Mouse (Mus musculus) myocyte (in vitro differentiated cells): ENCODE measurements around the gene Gm21190. TPM values are rescaled to one million over a fixed set of nuclear protein-coding genes. Genes with fewer than 3 reads are reported as not detected.
"Not testable (repeated sequence)": the region's sequence is repeated elsewhere in the genome, so short reads cannot be mapped to it uniquely, and the experiment has no call there.

Source experiments
- H3K27me3 ChIP-seq: one replicate; pipeline ENCODE4 v1.6.1; 2011; ENCODE audit not compliant: control insufficient read depth, insufficient read depth, insufficient read length
- H3K36me3 ChIP-seq: one replicate; pipeline ENCODE4 v1.6.1; 2011; ENCODE audit not compliant: control insufficient read depth, insufficient read depth
- H3K4me2 ChIP-seq: one replicate; pipeline ENCODE4 v1.6.1; 2011; ENCODE audit warnings: low read depth, control low read depth
- H3K4me3 ChIP-seq: one replicate; pipeline ENCODE4 v1.5.1; 2011; ENCODE audit warnings: mild to moderate bottlenecking, control low read depth, moderate library complexity
- H3K79me2 ChIP-seq: one replicate; pipeline ENCODE4 v1.6.1; 2011; ENCODE audit not compliant: control insufficient read depth, insufficient read depth
- H3ac ChIP-seq: one replicate; pipeline ENCODE4 v1.6.1; 2011; ENCODE audit not compliant: control insufficient read depth, insufficient read length
- polyA plus RNA-seq: library from polyadenylated mRNA; unstranded; fragments of >200 nt; fragmentation: generic; extraction: Trizol; gene quantifications from one replicate; pipeline ENCODE4 v1.2.1, GENCODE M21; 2012; ENCODE audit warnings: missing spikeins

Gm21190 gene
- polyA plus RNA-seq: not detected

DNA sequence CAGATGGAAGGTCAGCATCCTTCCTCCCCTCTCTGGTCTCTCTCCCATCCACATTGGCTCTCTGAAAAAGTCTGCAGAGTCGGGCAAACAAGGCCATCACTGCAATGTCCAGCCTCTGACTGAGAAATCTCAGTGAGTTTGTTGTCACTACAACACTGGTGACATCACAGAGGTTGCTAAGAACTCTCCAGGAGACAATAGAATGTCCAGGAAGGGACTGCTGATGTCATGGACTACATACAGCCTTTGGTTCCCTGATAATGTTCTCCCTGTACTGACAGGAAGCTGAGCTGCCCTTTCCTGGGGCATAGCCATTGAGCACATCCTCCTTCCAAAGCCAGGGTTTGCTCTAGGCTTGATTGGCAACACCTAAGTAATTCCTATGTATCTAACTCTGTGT lies at the start of gene Gm21190:
Gene Gm21190, minus strand, starts transcription at position 101 of the 400 bp plus-strand sequence.
- H3K4me3 ChIP-seq, H3K36me3 ChIP-seq, H3K27me3 ChIP-seq, H3K4me2 ChIP-seq, H3ac ChIP-seq, H3K79me2 ChIP-seq: not testable (repeated sequence)

GRCm38 (mm10) chr5:15577033-15577432 lies 48.0 kb upstream of the Gm21190 start, which contains the start of gene Gm21083:
Gene Gm21083, plus strand, starts transcription at chr5:15577333.
- H3K79me2 ChIP-seq, H3ac ChIP-seq, H3K27me3 ChIP-seq, H3K36me3 ChIP-seq, H3K4me2 ChIP-seq, H3K4me3 ChIP-seq: not testable (repeated sequence)

DNA sequence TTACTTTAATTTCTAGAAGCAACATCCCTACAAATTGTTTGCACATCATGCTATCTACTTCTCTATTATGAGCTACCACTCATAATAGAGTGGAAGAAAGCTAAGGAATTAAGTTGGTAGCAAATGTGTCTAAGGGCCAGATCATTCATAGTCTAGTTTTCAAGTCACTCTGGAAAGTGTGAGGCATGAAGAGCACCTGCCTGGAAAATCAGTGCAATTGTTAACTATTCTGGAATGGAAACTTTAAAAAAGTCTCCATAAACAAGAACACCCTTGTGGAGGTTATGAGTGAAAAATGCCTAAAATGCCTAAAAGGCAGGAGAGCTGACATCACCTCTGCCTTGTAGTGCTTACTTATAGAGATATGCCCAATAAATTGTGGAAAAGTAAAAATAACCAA lies 44.7 kb upstream of the Gm21190 start:
- H3ac ChIP-seq: not testable (repeated sequence)

DNA sequence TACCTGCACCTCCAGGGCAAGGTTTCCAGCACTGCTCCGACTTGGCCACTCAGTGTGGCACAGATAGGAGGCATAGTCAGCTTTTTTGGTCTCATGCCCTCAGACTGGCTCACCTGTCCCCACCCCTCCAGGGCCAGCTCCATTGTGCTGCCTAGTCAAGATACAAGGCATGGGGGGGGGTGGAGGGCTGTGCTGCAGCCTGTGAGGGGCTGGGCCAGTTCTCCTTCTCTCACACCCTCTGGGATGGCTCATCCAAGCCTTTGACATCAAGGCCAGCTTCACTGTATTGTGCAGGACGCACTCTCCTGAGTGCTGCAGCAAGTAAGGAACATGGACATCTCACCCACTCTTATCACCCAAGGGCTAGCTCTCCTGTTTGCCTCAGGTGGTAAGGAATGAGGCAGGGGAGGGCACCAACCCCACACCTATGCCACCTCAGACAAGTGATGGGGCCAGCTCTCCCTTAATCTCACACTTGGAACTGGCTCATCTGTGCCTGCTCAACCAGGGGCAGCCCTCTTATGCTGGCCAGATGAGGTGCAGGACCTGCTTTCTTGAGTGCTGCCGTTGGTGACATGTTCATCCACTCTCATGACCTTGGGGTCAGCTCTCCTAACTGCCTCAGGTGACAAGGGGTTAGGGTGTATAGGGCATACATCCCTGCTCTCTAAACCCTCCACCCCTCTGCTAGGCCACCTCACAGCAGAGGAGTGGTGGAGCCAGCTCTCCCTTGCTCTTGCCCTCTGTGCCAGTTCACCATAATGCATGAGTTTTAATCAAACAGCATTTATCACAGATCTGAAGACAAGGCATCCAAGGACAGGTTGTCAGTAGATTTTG lies 32.6 kb upstream of the Gm21190 start:
- H3K27me3 ChIP-seq, H3K79me2 ChIP-seq, H3K4me2 ChIP-seq, H3K4me3 ChIP-seq, H3K36me3 ChIP-seq, H3ac ChIP-seq: not testable (repeated sequence)

More for the DNA sequence above, 44.7 kb upstream of the Gm21190 start:
- H3K27me3 ChIP-seq, H3K4me2 ChIP-seq, H3K36me3 ChIP-seq, H3K79me2 ChIP-seq, H3K4me3 ChIP-seq: not testable (repeated sequence)

- H3K36me3 ChIP-seq, H3K4me3 ChIP-seq, H3K79me2 ChIP-seq, H3K27me3 ChIP-seq, H3ac ChIP-seq, H3K4me2 ChIP-seq: not testable (repeated sequence)
Observed at GRCm38 (mm10) chr5:15558654-15559053, 29.6 kb upstream of the Gm21190 start.

DNA sequence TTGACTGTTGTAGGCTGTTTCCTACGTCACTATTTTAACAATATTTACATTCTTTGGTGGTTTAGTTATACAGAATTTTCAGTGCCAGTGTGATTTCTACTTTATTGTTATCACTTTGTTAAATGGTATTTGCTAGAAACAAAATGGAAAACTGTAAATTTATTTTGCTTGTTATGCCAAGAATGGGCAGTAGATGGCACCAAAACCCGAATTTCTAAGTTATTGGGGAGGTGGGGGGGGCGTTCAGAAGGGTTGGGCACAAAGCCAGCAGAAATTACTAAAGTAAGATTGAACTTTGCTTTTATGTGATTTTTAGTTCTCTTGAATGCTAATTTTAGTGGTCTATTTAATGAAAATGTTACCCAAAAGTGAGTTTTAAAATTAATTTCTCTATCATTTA lies 20.6 kb upstream of the Gm21190 start:
- not testable (repeated sequence) for H3K79me2 ChIP-seq, H3K4me2 ChIP-seq, H3K36me3 ChIP-seq, H3K27me3 ChIP-seq, H3K4me3 ChIP-seq, H3ac ChIP-seq

- not testable (repeated sequence) for H3K27me3 ChIP-seq, H3K36me3 ChIP-seq, H3K4me2 ChIP-seq, H3K4me3 ChIP-seq, H3K79me2 ChIP-seq, H3ac ChIP-seq
Observed at GRCm38 (mm10) chr5:15549134-15549533, 20.1 kb upstream of the Gm21190 start.

- H3K79me2 ChIP-seq, H3ac ChIP-seq, H3K27me3 ChIP-seq, H3K36me3 ChIP-seq, H3K4me2 ChIP-seq, H3K4me3 ChIP-seq: not testable (repeated sequence)
Observed at GRCm38 (mm10) chr5:15548642-15549041, 19.6 kb upstream of the Gm21190 start.

DNA sequence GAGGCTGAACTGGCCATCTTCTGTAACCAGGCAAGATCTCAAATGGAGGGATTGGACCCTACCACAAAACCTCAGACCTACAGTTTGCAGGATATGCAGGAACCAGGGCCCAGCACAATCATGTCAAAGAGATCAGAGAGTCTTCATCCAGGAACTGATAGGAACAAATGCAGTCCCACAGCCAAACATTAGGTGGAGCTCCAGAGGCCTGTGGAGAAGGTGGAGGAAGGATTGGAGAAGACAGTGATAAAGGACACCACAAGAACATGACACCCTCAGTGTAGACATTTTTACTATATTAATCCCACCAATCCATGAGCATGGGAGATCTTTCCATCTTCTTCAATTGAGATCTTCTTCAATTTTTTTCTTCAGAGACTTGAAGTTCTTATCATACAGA lies 6.6 kb downstream of the Gm21190 start:
- not testable (repeated sequence) for H3K4me3 ChIP-seq, H3K4me2 ChIP-seq, H3K27me3 ChIP-seq, H3K36me3 ChIP-seq, H3K79me2 ChIP-seq, H3ac ChIP-seq

- H3K4me2 ChIP-seq, H3K4me3 ChIP-seq, H3K79me2 ChIP-seq, H3K36me3 ChIP-seq, H3K27me3 ChIP-seq, H3ac ChIP-seq: not testable (repeated sequence)
Observed at GRCm38 (mm10) chr5:15522028-15522427, 7.0 kb downstream of the Gm21190 start.

DNA sequence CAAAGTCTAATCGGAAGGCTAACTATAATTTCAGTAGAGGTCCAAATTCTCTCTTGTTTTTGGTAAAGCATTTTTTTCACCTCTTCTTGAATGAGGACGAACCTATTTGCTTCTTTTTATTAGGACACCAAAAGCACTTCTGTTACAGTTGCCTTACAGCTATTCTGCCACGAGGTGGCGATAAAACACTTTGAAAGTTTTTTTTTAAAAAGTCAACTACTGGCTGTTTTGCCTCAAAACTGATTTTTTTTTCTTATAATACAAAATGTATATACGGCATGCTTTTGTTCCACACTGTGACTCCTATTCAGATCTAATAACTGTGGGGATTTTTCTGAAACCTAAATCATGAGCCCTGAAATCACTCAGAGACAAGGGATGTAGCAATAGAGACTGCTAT lies 8.6 kb downstream of the Gm21190 start:
- not testable (repeated sequence) for H3K36me3 ChIP-seq, H3K4me2 ChIP-seq, H3K27me3 ChIP-seq, H3ac ChIP-seq, H3K79me2 ChIP-seq, H3K4me3 ChIP-seq

DNA sequence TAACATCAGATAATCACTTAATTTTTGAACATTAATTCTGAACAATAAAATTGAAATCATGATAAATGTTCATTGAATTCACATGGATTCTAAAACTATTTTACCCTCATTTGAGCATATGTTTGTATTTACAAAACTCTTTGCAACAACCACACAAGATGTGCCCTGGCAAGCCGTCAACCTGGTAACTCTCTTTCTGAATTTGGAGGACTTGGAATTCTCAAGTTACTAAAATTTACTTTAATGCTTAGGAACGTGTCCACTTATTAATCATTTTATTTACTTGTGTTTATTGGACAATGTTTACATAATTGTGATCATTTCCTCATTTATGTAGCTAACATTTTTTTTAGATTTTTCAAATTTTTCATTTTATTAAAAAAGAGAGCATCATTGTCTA lies 11.9 kb downstream of the Gm21190 start:
- H3ac ChIP-seq, H3K4me2 ChIP-seq, H3K4me3 ChIP-seq, H3K27me3 ChIP-seq, H3K36me3 ChIP-seq, H3K79me2 ChIP-seq: not testable (repeated sequence)

DNA sequence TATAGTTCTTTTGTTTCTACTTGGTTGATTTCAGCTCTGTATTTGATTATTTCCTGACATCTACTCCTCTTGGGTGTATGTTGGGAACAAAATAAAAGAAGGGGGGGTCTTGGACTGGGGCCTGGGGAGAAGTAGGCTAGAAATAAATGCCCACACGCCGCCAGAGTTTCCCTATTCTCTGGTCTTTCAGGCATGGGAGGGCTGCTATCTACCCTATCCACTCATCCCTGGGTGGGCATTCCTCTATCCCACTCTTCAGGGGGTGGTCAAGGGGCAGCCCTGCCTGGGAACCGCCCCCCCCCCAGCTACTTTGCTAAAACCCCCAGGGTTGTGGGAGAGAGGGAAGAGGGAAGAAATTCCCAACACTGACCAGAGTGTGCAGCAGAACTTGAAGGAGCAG lies 16.8 kb downstream of the Gm21190 start:
- not testable (repeated sequence) for H3K4me3 ChIP-seq, H3ac ChIP-seq, H3K79me2 ChIP-seq, H3K36me3 ChIP-seq, H3K4me2 ChIP-seq, H3K27me3 ChIP-seq
